Mouse (Mus musculus): ENCODE data around the gene Tep1. TPM values are rescaled to one million over a fixed set of nuclear protein-coding genes. Genes with fewer than 3 reads are reported as not detected.
A peak's percentile ranks its signal among the peaks of the same experiment; 100 is the strongest.
"Not testable (repeated sequence)": the region's sequence is repeated elsewhere in the genome, so short reads cannot be mapped to it uniquely, and the experiment has no call there.

Gene Tep1
- 60.8 and 102 TPM in 2 replicates for polyA plus RNA-seq (2011; ENCODE audit: insufficient read depth, insufficient read length, low replicate concordance, missing spikeins)

DNA sequence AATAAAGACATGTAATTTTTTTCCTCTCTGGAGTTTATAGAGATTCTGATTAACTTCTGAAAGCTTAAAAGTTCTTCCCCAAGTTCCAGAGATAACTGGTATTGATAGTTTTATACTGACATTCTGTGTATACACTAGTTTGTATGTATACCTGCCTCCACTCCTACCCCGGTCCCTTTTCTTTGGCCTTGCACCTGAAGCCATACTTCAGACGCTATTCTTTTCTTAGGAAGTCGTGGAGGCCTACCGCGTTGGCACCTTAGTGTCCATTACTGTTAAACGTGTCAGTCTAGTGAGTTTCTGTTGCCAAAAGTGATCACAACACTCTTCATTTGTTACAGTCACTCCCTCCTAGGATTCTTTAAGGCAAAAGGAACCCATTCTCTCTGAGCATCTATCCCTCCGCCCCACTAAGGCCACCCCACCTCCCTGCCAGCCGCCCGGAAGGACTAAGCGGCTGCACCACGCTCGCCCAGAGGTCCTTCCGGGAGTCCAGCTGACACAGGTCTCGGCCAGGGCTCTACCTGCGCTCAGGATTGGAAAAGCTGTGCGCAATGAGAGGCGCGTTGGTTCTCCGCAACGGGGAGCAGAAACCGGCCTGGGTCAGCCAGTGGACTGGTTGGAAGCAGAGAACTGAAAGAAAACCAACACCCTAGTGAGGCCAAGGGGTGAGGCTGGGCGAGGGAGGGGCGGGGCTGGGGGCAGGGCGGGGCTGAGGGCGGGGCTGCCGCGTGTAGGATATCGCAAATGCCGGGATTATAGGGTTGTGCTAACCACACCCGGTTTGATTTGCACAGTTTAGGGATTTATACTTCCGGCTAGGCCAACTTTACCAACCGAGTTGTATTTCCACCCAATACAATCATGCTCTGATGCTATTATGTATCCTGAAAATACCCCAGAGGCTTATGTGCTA is at the start of gene Tep1:
Gene Tep1, minus strand, starts transcription at position 672 of the 916 bp plus-strand sequence.
- 2% methylated on average over 32 of the region's 32 CpGs for WGBS
- TF ChIP-seq POLR2A (IDR thresholded peaks at IDR 0.05; ENCODE audit: borderline replicate concordance, control insufficient read depth, low read depth, low read length) (peak; percentile 50; the same call in 1 of the 2 replicates), CTCF (IDR thresholded peaks at IDR 0.05; ENCODE audit: control insufficient read depth, insufficient read depth, low read length) (no peak)

DNA sequence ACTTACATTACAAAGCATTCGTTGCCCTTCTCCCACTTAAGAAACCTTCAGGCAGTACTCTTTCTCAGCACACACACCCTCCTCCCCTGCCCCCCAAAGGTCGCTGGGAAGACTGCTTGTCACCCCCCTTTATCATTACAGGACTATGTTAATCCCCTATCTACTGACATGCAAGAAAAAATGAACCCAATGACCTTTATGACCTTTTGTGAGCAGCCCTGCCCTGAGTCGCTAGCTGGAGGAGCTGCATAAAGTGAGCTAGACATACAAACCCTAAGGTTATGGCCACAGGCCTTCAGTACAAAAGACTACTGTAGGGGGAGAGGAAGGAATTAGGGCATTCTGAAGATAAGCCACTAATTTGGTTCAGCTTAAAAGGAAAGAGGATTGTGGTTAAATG is 41.0 kb upstream of the Tep1 start:
- H3K4me3 ChIP-seq (replicated peaks; ENCODE audit: control insufficient read depth, low read depth, low read length), result no peak overlapping the region
- H3K4me1 ChIP-seq (ENCODE audit: control insufficient read depth, insufficient read depth, low read length), result no peaks in the 10 kb centered on the region
- H3K27ac ChIP-seq (ENCODE audit: control insufficient read depth, insufficient read depth, low read depth, low read length, poor library complexity), result no peak overlapping the region
- 73% methylated on average over 3 of the region's 3 CpGs for WGBS
- TF ChIP-seq CTCF (IDR thresholded peaks at IDR 0.05; ENCODE audit: control insufficient read depth, insufficient read depth, low read length) (no peak), POLR2A (IDR thresholded peaks at IDR 0.05; ENCODE audit: borderline replicate concordance, control insufficient read depth, low read depth, low read length) (no peak)

More for the DNA sequence above, at the start of gene Tep1:
- Histone ChIP-seq H3K4me1 (ENCODE audit: control insufficient read depth, insufficient read depth, low read length) (no peaks in the 10 kb centered on the region), H3K4me3 (replicated peaks; ENCODE audit: control insufficient read depth, low read depth, low read length) (peak within 1 kb of the TSS; percentile 100), H3K27ac (ENCODE audit: control insufficient read depth, insufficient read depth, low read depth, low read length, poor library complexity) (peak within 1 kb of the TSS; percentile 92)

DNA sequence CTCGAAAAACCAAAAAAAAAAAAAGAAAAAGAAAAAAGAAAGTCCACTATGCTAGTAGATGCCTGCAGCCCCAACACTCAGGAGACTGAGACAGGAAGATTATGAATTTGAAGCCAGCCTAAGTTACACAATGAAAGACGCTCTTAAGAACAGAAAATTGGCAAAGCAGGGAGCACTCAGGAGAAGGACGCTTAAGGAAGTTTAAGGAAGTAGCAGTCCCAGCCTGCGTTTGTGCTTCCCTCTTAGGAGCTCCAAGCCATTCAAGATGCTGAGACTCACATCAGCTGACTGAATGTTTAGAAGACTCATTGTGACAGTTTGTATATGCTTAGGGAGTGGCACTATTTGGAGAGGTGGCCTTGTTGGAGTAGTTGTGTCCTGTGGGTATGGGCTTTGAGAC is 37.8 kb upstream of the Tep1 start:
- no peak overlapping the region for H3K27ac ChIP-seq (ENCODE audit: control insufficient read depth, insufficient read depth, low read depth, low read length, poor library complexity)
- 41% methylated on average over 4 of the region's 4 CpGs for WGBS

DNA sequence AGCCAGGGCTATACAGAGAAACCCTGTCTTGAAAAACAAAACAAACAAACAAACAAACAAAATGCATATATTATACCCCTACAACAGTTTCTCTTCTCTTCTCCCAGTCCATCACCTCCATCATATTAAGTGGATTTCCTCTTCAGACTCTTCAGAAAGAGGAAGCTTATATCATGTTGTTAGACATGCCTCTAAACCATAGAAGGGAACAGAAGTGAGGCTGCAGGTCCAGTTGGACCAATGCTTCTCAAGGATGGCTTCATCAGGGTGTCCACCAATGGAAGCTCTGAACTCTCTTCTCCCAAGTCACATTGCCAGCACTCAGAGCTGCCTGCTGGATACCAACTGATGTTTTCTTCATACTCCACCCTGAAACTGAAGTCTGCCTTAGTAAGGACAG is 35.0 kb upstream of the Tep1 start:
- H3K4me1 ChIP-seq (ENCODE audit: control insufficient read depth, insufficient read depth, low read length); H3K4me3 ChIP-seq (replicated peaks; ENCODE audit: control insufficient read depth, low read depth, low read length); H3K27ac ChIP-seq (ENCODE audit: control insufficient read depth, insufficient read depth, low read depth, low read length, poor library complexity): not testable (repeated sequence)

More for the DNA sequence above, 37.8 kb upstream of the Tep1 start:
- Histone ChIP-seq H3K4me1 (ENCODE audit: control insufficient read depth, insufficient read depth, low read length) (no peaks in the 10 kb centered on the region), H3K4me3 (replicated peaks; ENCODE audit: control insufficient read depth, low read depth, low read length) (no peak overlapping the region)
- TF ChIP-seq POLR2A (IDR thresholded peaks at IDR 0.05; ENCODE audit: borderline replicate concordance, control insufficient read depth, low read depth, low read length) (no peak), CTCF (IDR thresholded peaks at IDR 0.05; ENCODE audit: control insufficient read depth, insufficient read depth, low read length) (no peak)

DNA sequence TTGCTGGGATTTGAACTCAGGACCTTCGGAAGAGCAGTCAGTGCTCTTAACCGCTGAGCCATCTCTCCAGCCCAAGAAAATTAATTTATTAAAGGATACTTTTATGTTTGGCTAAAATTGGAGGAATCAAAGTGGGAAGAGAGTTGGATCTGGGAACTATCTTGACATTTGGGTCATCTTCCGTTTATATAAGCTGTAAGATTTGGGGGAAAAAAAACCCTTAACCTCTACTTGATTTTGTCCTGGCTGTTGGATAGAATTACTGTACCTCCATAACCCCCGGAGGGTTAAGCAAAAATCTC is 34.4 kb upstream of the Tep1 start:
- Histone ChIP-seq H3K27ac (ENCODE audit: control insufficient read depth, insufficient read depth, low read depth, low read length, poor library complexity) (no peak overlapping the region), H3K4me3 (replicated peaks; ENCODE audit: control insufficient read depth, low read depth, low read length) (no peak overlapping the region), H3K4me1 (ENCODE audit: control insufficient read depth, insufficient read depth, low read length) (no peaks in the 10 kb centered on the region; the same call in 1 of the 2 replicates)
- TF ChIP-seq CTCF (IDR thresholded peaks at IDR 0.05; ENCODE audit: control insufficient read depth, insufficient read depth, low read length) (no peak), POLR2A (IDR thresholded peaks at IDR 0.05; ENCODE audit: borderline replicate concordance, control insufficient read depth, low read depth, low read length) (no peak)
- 93% methylated on average over 4 of the region's 4 CpGs for WGBS

DNA sequence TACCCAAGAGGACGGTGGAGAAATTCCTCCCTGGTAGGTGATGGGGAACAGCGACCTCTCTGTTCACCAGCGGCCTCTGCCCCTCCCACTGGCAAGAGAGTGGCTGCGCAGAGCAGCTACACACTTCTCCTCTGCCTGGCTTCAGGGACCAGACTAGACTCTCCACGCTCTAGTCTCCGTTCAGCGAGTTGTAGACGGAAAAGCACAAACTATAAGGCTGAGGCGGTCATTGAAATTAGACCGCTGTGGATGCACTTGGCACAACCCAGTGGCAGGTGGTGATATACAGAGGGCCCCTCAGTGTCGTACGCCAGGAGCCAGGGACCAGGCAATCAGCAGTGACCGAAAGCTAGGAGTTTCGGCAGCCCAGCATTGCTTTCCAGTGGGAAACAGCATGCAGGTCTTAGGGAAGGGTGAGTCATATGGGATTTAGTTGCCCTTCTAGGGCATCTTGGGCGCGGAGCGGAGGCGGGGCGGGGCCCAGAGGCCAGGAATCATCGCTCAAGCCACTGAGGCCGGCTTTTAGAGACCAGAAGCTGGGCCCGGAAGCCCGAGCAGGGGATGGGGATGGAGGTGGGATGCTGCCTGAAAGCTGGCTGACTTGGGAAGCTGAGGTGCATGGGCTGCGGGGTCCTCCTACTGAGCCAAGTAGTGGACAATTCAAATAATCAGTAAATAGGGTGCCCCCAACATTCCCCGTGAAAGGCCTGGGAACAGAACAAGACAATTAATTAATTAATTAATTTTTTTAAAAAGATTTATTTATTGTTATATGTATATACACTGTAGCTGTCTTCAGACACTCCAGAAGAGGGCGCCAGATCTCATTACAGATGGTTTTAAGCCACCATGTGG is 33.8 kb upstream of the Tep1 start:
- H3K27ac ChIP-seq (ENCODE audit: control insufficient read depth, insufficient read depth, low read depth, low read length, poor library complexity), result no peak overlapping the region
- no peaks in the 10 kb centered on the region; the same call in 1 of the 2 replicates for H3K4me1 ChIP-seq (ENCODE audit: control insufficient read depth, insufficient read depth, low read length)
- TF ChIP-seq CTCF (IDR thresholded peaks at IDR 0.05; ENCODE audit: control insufficient read depth, insufficient read depth, low read length) (peak; percentile 42; the same call in 1 of the 2 replicates), POLR2A (IDR thresholded peaks at IDR 0.05; ENCODE audit: borderline replicate concordance, control insufficient read depth, low read depth, low read length) (no peak)
- H3K4me3 ChIP-seq (replicated peaks; ENCODE audit: control insufficient read depth, low read depth, low read length), result peak overlapping the region; percentile 0
- WGBS, result 27% methylated on average over 26 of the region's 26 CpGs

DNA sequence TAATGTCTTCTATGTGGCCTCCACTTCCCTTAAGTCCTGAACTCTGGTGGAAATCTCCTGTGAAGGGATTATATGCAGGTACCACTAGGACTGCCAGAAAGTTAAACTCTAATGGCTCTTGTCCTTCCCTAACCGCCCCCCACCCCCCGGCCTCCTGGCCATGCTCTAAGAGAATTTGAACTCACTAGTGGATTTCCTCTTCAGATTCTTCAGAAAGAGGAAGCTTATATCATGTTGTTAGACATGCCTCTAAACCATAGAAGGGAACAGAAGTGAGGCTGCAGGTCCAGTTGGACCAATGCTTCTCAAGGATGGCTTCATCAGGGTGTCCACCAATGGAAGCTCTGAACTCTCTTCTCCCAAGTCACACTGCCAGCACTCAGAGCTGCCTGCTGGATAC is 27.6 kb upstream of the Tep1 start:
- H3K4me3 ChIP-seq (replicated peaks; ENCODE audit: control insufficient read depth, low read depth, low read length); H3K27ac ChIP-seq (ENCODE audit: control insufficient read depth, insufficient read depth, low read depth, low read length, poor library complexity); H3K4me1 ChIP-seq (ENCODE audit: control insufficient read depth, insufficient read depth, low read length): not testable (repeated sequence)
- 15% methylated on average over 2 of the region's 2 CpGs for WGBS

DNA sequence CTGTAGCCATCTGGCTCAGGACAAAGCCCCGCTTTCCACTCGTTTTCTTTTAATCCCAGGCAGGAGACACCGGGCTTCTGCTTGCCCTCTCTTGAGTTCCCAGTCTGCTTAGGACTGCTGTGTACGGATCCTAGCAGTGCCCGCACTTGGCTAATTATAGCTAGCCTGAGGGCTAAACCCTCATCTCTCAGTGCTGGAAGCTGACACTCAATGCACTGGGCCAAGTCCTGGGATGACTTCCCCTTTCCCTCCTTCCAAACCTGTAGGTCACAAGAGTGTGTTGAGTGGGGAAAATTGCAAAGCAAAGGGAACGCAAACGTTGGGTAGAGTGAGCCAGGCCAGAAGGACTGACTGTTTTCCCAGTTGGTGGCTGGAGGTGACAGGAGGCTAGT is 27.0 kb upstream of the Tep1 start, which contains the start of gene Klhl33:
Gene Klhl33, minus strand, starts transcription at position 134 of the 392 bp plus-strand sequence.
- Histone ChIP-seq H3K4me1 (ENCODE audit: control insufficient read depth, insufficient read depth, low read length) (peaks cover 5% of the 10 kb centered on the region), H3K27ac (ENCODE audit: control insufficient read depth, insufficient read depth, low read depth, low read length, poor library complexity) (peak within 1 kb of the TSS; percentile 23), H3K4me3 (replicated peaks; ENCODE audit: control insufficient read depth, low read depth, low read length) (no peak within 1 kb of the TSS)
- no peak for TF ChIP-seq CTCF (IDR thresholded peaks at IDR 0.05; ENCODE audit: control insufficient read depth, insufficient read depth, low read length)
- no peak for TF ChIP-seq POLR2A (IDR thresholded peaks at IDR 0.05; ENCODE audit: borderline replicate concordance, control insufficient read depth, low read depth, low read length)
- WGBS, result 52% methylated on average over 7 of the region's 7 CpGs
